Mouse (Mus musculus): ENCODE data around the gene Cetn2.

The Cetn2 gene

DNA sequence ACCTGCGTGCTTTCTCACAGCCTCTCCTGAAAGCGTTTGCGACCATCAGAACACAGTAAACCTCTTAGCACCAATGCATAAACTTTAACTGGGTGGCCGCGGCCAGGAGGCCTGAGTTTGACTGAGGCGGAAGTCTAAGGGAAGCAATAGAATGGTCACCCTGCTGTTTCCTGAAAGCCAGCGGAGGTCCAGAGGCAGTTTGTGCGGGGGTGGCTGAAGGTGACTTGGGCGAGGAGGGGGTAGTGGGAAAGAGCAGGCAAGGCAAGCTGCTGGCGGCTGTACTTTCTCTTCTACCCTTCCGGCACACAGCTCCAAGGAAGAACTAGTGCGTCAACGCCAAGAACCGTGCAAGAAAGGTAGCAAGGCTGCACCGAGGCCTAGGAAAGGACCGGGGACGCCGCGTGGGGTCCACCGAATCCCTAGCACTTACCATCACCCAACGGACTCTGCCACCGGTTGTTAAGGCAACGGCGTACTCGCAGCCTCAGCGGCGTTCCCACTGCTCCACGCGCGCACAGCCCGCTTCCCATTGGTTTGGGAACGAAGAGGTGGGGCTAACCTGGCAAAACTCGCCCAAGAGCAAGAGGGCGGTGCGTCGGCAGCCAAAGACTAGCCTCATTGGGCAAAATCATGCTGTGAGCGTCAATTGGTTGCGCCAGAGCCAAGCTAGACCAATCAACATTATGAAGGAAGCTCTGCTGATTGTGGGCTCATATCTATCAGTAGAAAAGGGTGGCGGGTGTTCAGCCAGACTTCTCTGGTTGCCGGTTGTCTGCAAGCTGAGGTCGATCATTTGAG, at the start of gene Cetn2, which contains the start of gene Nsdhl:
Gene Cetn2 (minus strand): TSS at position 528 of the 798 bp plus-strand sequence.
Gene Nsdhl (plus strand): TSS at position 674 of the 798 bp plus-strand sequence.
- peak; percentile 80 for DNase-seq (ENCODE audit: extremely low spot score)

DNA sequence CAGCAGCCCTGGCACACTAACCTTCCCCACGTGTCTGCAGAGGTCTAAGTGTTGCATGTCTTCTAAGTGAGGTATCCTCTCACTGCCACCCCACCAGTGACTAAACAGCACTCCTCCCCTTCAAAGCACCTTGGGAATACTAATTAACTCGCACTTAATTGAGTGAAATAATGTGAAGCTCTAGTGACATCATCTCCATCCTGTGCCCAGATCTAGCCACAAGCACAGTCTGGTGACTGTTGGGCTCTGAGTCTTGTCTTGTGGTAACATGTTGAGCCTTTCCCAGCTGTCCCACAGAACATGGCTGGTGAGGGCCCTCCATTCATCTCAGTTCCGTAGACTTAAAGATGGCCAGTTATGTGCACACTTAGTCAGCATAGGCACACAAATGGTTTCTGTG, 44.5 kb upstream of the Cetn2 start:
- no peak for DNase-seq (ENCODE audit: extremely low spot score)

DNA sequence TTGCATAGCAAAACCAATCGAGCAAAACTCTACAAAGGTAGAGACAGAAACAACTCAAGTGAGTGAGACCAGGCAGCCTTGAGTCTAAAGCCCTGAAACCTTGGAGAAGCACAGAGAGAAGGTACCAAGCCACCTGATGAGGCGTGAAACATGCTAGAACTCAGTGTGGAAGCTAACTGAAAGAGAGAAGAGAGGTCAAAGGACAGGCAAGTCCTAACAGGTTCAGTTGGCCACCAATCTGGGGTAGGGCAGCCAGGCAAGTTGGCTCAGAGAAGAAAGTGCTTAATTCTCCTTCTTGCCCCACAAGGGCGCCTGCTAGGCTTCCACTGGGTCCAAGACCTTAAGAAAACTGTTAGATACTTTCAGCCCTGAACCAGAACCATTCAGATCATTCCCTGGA, 43.3 kb upstream of the Cetn2 start:
- DNase-seq (ENCODE audit: extremely low spot score): no peak

DNA sequence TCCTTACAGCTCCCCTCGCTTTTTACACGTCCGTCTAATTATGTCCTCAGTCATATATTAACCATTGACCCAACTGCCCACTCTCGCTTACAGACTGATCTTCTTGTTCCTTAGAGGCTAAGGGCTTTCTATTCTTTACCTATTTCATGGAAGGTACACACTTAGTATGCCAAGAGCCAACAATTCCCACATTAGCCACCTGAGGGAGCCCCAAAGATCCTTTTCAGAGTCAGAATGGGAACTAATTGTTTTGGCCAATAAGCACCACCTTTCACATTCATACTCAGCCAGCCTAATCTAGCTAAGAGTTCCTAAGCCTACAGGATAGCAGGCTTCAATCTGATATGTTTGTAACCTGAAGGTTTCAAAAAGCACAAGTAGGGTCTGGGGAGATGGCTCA, 42.2 kb upstream of the Cetn2 start:
- no peak for DNase-seq (ENCODE audit: extremely low spot score)

DNA sequence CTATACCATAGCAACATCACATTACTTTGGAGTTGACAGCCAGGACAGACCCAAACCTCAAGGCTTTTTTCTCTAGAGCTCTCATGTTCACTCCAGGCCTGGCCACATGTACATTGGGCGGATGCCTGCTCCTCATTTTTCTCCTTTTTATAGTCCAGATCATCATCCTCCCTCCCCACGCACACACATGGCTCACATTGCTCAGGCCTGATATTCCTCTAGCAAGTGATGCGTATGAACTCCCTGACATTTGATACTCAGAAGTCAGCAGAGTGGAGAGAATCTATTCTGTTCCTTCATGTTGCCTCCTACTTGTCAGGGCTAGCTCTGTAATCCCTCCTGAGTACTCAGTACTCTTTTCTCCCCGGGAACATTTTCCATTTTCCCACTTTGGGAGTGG, 38.3 kb upstream of the Cetn2 start:
- DNase-seq (ENCODE audit: extremely low spot score): no peak

DNA sequence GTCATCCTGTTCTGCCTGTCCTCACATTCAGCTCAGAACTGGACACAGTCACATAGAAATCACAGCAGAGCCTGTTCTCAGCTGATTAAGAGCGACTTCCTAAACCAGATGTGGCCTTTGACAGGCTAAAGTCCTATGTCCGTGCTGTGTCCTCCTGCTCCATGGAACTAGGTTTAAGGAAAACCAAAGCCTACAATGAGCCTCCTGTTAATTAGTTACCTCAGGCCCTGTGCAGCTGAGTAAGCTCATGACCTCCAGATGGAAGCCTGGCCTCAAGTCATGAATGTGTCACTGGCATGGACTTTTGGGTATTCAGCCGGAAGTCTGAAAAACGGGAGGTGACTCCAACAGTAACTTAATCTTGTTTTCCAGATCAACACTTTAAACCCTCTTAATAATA, 35.3 kb upstream of the Cetn2 start:
- DNase-seq (ENCODE audit: extremely low spot score): no peak

DNA sequence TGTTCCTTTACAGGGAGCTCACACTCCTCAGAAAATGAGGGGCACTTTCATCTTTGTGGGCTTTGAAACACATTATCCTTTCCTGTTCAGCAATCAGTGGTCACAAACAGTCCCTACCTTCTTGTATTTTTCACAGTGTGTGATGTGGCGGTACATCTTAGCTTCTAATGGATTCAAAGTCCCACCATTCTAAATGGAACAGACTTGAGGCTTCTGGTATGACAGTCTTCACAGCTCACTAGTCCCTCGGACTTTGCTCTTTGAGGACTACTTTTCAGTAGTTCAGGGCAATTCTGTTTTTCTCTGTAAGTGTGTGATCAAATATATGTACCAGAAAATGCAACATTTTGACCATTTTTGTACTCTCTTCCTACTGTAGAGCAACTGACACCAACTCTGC, 3.2 kb upstream of the Cetn2 start:
- no peak for DNase-seq (ENCODE audit: extremely low spot score)

DNA sequence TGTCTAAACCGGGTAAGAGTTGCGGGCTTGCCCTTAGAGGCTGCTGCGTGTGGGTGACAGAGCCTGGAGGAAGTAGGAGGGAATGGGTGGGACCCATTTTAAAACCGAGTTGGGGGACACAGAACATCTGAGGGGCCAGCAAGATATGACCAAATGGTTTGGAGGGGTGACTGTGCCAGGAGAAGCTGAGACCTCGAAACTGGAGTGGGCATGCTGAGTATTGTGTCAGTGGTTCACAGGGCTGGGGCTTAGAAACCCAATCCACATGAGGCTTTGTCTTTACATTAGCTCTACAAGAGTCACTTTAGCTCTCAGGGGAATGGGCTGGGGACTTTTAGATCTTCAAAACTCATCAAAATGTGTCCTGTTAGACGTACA, 460 bp upstream of the Cetn2 start:
- DNase-seq (ENCODE audit: extremely low spot score): no peak

DNA sequence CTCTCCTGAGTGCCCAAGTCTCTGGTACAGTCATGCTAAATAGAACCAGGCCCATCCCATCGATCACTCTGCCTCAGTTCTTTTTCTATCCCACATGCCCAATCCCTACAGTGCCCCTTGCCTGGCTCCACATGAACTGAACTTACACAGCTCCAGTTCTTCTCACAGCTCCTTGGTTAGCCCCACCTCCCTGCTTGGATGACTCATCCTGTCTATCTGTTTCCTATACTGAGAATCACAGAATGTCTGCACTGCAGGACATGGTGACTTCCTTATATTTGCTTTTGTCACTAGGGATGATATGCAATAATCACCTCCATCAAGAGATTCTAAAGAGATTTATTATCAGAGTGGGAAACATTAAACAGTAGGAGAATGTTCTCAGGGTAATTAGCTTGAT, 6.6 kb downstream of the Cetn2 start:
- DNase-seq (ENCODE audit: extremely low spot score): no peak

DNA sequence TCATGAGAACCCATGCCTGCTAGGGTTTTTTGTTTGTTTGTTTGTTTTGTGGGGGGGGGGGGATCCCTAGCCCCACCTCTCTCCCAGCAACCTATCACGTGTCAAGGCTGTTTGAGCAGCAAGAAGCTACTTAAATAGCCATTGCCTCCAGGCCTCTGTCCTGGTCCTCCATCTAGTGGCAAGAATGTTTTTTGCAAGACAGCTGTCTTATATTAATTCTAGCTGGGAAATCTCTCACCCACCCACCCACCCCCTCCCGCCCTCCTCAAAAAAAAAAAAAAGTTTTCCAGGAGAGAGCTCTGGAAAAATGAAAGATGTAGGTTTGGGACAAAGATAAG, 9.8 kb downstream of the Cetn2 start:
- DNase-seq (ENCODE audit: extremely low spot score): peak; percentile 22

DNA sequence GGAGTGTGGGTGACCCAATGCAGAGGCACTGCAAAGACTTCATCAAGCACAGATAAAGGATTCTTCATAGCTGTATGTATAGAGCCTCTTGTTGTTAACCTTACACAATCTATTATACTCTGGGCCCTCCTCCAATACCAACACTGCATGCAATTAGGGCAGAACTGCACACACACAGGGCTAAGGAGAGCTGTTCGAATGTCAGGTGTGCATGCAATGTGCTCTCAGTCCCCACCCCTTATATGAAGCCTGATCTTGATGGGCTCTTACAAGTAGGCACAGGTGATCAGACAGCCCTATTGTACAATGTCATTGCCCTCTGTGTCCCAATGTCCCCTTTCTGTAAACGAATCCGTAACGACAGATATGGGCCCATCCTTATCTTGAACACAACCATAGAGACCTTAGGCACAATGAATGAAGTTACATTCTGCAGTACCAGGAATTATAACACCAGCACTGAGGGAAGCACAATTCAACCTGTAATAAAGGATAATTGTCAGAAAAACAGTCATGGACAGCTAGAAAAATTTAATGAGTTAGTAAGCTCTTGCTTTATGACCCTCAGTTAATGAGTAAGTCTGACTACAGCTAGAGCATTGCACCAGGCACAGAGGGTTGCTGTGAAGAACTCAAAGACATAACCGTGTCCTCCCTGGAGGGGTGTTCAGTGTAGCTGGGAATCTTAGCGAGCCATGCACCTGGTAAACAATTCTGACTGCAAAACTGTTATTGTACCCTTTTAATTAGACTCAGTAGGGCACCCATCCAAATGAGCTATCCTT, 10.4 kb downstream of the Cetn2 start:
- DNase-seq (ENCODE audit: extremely low spot score): no peak

DNA sequence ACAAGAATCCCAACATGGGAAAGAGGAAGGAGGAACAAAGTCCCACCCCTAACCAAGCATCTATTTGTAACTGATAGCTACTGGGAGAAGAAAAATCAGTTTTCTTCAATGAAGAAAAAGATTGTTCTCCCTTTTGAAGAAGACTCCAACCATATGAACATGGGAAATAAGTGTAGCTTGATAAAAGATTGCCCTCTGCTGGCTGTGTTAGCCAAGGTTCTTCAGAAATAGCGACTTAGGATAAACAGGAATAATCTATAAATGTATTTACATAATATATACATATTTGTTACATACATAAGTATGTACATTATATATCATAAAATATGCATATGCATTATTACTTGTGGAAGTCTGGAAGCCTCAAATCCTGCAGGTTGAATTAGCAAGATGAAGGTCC, 15.7 kb downstream of the Cetn2 start:
- no peak for DNase-seq (ENCODE audit: extremely low spot score)

DNA sequence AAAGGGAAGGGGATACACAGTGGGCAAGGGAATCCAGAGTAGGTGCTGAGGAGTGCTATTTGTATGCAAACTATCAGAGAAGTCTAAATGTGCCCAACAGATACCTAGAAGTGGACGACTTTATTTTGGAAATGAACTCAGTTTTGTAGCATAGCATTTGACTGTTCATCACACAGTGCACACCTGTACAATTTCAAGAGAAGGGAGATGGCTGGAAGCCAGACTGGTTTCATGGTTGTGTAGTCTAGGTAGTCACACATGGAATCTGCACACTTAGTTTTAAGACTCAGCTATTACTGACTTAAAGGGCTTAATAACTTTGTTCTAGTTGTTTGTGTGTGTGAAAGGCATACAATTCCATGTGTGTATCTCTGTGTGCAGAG, 22.2 kb downstream of the Cetn2 start:
- DNase-seq (ENCODE audit: extremely low spot score): no peak

DNA sequence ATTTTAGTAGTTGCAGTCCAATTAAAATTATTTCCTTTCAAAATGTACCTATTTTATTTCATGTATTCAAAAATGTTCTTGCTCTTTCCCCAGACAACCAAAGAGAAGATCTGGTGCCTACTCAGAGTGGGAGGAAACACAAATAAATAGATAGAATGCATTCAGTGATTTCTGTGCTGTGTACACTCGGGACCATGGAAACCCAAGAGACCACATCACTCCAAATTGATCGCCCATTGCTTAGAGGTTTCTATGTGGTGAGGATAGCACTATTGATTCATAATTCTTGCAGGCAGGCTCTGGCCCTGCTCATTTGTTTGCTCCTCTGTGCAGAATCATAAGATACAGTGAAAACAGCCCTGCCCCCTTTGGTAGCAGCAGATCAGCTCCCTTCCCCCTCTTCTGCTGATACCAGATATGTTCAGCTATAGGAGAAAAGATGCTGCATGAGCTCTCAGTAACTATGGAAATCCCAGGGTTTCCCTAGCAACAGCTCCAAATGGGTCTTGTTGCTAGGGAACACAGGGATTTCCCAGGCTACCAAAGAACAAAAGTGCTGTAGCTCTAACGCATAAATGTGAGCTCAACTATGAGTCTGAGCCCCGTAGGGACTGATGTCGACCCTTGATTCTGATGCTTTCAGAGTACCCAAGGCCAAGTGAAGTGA, 22.7 kb downstream of the Cetn2 start:
- DNase-seq (ENCODE audit: extremely low spot score): no peak
